Mouse (Mus musculus) erythroblast, embryonic 14.5 days (primary cell): ENCODE data around the gene Lrrc25.

ENCODE experiments used
- GATA1 ChIP-seq: IDR thresholded peaks from 2 replicates; pipeline ENCODE4 v1.6.1; 2012; ENCODE audit warnings: low read length, inconsistent platforms, mixed read lengths
- TAL1 ChIP-seq: IDR thresholded peaks from 3 replicates; pipeline ENCODE4 v1.6.1; 2012; ENCODE audit warnings: low read length, inconsistent platforms, mixed read lengths

GRCm38 (mm10) chr8:70601271-70601649, 14.7 kb upstream of the Lrrc25 start:
- no peak for TF ChIP-seq TAL1
- no peak for TF ChIP-seq GATA1
